Mouse (Mus musculus): ENCODE results near the gene Ltb. TPM values are rescaled to one million over a fixed set of nuclear protein-coding genes. Genes with fewer than 3 reads are reported as not detected.
A peak's percentile ranks its signal among the peaks of the same experiment; 100 is the strongest.

The Ltb gene
- polyA plus RNA-seq, 1 experiment from 2014 or later = 0.78 TPM

DNA sequence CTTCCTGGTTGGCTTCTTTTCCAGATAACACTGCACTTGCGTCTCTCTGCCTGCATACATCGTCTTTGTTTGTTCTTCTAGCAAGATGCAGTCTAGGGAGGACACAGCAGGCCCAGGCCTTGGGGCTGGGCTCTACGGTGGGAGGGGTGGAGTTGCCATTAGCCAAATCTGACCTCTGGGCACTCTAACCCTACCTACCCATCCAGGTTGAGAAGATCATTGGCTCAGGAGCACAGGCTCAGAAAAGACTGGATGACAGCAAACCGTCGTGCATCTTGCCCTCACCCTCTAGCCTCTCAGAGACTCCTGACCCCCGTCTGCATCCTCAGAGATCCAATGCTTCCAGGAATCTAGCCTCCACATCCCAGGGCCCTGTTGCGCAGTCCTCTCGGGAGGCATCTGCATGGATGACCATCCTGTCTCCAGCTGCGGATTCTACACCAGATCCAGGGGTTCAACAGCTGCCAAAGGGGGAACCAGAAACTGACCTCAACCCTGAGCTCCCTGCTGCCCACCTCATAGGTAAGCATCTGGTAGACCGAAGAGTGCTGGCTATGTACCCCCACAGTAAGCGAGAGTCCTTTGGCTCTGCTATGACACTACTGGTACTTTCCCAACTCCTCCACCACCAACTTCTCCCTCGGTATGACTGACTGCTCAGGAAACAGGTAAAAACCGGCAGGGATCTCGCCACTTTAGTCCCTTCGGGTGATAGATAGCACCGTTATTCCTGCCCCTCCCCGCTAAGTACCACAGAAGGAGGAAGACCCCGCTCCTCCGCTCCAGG lies 798 bp downstream of the Ltb start:
- H3K27me3 ChIP-seq (replicated peaks; ENCODE audit: control insufficient read depth, insufficient read depth, low read length) = peaks cover 23% of the 10 kb centered on the region
- peak overlapping the region; percentile 45 for H3K4me3 ChIP-seq (ENCODE audit: low read depth, low read length)
- H3K9me3 ChIP-seq (ENCODE audit: control insufficient read depth, low read length) = no peaks in the 10 kb centered on the region
- no peak for DNase-seq (ENCODE audit: low spot score)
- WGBS = 35% methylated on average over 19 of the region's 19 CpGs
- no peak; the same call in 1 of the 2 replicates for ATAC-seq (replicated peaks; ENCODE audit: low FRiP score)
- H3K9ac ChIP-seq (ENCODE audit: low read depth, low read length) = peak overlapping the region; percentile 52
- H3K36me3 ChIP-seq (ENCODE audit: control insufficient read depth, insufficient read depth, low read length) = no peaks in the 10 kb centered on the region
- peak overlapping the region; percentile 76 for H3K4me2 ChIP-seq
- 0 out of 2 replicates have a peak overlapping the region, but pooled peaks have one; percentile 19 for H3K27ac ChIP-seq (ENCODE audit: low read depth, low read length)
- peaks cover 17% of the 10 kb centered on the region for H3K4me1 ChIP-seq (replicated peaks; ENCODE audit: control insufficient read depth, insufficient read depth, low read length)

DNA sequence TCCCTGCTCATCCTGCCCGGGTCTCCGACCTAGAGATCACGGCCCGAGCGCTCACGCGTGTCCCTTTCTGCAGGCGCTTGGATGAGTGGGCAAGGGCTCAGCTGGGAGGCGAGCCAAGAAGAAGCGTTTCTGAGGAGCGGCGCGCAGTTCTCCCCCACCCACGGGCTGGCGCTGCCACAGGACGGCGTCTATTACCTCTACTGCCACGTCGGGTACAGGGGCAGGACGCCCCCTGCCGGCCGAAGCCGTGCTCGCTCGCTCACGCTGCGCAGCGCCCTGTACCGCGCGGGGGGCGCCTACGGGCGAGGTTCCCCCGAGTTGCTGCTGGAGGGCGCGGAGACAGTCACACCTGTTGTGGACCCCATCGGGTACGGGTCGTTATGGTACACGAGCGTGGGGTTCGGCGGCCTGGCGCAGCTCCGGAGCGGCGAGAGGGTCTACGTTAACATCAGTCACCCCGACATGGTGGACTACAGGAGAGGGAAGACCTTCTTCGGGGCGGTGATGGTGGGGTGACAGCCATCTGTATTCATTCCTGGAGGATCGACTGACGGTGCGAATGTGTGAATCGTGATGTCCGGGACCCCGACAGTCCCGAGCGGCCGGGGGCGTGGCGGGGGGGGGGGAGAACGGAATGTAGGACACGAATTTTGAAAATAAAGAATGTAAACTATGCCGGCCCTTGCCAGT lies 1.5 kb downstream of the Ltb start:
- peak; percentile 80 for ATAC-seq (replicated peaks; ENCODE audit: low FRiP score)
- WGBS = 2% methylated on average over 66 of the region's 66 CpGs
- peak overlapping the region; percentile 76 for H3K4me2 ChIP-seq
- peak overlapping the region; percentile 45 for H3K4me3 ChIP-seq (ENCODE audit: low read depth, low read length)
- peaks cover 27% of the 10 kb centered on the region for H3K27me3 ChIP-seq (replicated peaks; ENCODE audit: control insufficient read depth, insufficient read depth, low read length)
- H3K9me3 ChIP-seq (ENCODE audit: control insufficient read depth, low read length) = no peaks in the 10 kb centered on the region
- no peaks in the 10 kb centered on the region for H3K36me3 ChIP-seq (ENCODE audit: control insufficient read depth, insufficient read depth, low read length)
- peak overlapping the region; percentile 52 for H3K9ac ChIP-seq (ENCODE audit: low read depth, low read length)
- H3K27ac ChIP-seq (ENCODE audit: low read depth, low read length) = no peak overlapping the region
- H3K4me1 ChIP-seq (replicated peaks; ENCODE audit: control insufficient read depth, insufficient read depth, low read length) = peaks cover 14% of the 10 kb centered on the region
- DNase-seq (ENCODE audit: low spot score) = peak; percentile 83

DNA sequence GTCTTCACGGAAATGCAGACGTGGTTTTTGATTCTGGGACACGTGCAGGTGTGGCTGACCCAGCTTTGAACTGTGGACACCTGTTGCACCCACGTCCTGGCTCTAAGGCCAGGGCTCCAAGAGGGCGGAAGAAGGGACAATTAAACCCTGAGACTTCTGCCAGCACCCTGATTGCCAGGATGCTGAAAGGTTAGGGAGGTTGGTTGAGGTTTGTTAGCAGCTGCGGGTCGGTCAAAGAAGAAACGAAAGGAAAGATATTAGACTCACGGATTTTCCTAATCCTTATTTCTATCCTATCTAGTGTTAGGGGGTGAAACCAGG lies 2.0 kb downstream of the Ltb start:
- H3K27me3 ChIP-seq (replicated peaks; ENCODE audit: control insufficient read depth, insufficient read depth, low read length) = peaks cover 32% of the 10 kb centered on the region
- peak overlapping the region; percentile 76 for H3K4me2 ChIP-seq
- no peak overlapping the region for H3K27ac ChIP-seq (ENCODE audit: low read depth, low read length)
- H3K9me3 ChIP-seq (ENCODE audit: control insufficient read depth, low read length) = no peaks in the 10 kb centered on the region
- 29% methylated on average over 9 of the region's 9 CpGs for WGBS
- H3K4me1 ChIP-seq (replicated peaks; ENCODE audit: control insufficient read depth, insufficient read depth, low read length) = peaks cover 14% of the 10 kb centered on the region
- DNase-seq (ENCODE audit: low spot score) (no peak), ATAC-seq (replicated peaks; ENCODE audit: low FRiP score) (no peak)
- peak overlapping the region; percentile 45; the same call in 1 of the 2 replicates for H3K4me3 ChIP-seq (ENCODE audit: low read depth, low read length)
- H3K9ac ChIP-seq (ENCODE audit: low read depth, low read length) = no peak overlapping the region
- no peaks in the 10 kb centered on the region for H3K36me3 ChIP-seq (ENCODE audit: control insufficient read depth, insufficient read depth, low read length)

GRCm38 (mm10) chr17:35197126-35197525 lies 2.9 kb downstream of the Ltb start:
- Histone ChIP-seq H3K27me3 (replicated peaks; ENCODE audit: control insufficient read depth, insufficient read depth, low read length) (peaks cover 41% of the 10 kb centered on the region), H3K4me1 (replicated peaks; ENCODE audit: control insufficient read depth, insufficient read depth, low read length) (peaks cover 14% of the 10 kb centered on the region), H3K9me3 (ENCODE audit: control insufficient read depth, low read length) (no peaks in the 10 kb centered on the region), H3K36me3 (ENCODE audit: control insufficient read depth, insufficient read depth, low read length) (no peaks in the 10 kb centered on the region), H3K4me3 (ENCODE audit: low read depth, low read length) (no peak overlapping the region), H3K27ac (ENCODE audit: low read depth, low read length) (no peak overlapping the region), H3K4me2 (no peak overlapping the region), H3K9ac (ENCODE audit: low read depth, low read length) (no peak overlapping the region)
- ATAC-seq (replicated peaks; ENCODE audit: low FRiP score) (no peak), DNase-seq (ENCODE audit: low spot score) (no peak)
- 34% methylated on average over 6 of the region's 6 CpGs for WGBS

- H3K36me3 ChIP-seq (ENCODE audit: control insufficient read depth, insufficient read depth, low read length) = no peaks in the 10 kb centered on the region
- no peaks in the 10 kb centered on the region for H3K9me3 ChIP-seq (ENCODE audit: control insufficient read depth, low read length)
- DNase-seq (ENCODE audit: low spot score) (no peak), ATAC-seq (replicated peaks; ENCODE audit: low FRiP score) (no peak)
- WGBS = 59% methylated on average over 7 of the region's 7 CpGs
- no peak overlapping the region for H3K4me2 ChIP-seq
- H3K4me1 ChIP-seq (replicated peaks; ENCODE audit: control insufficient read depth, insufficient read depth, low read length) = peaks cover 14% of the 10 kb centered on the region
- H3K4me3 ChIP-seq (ENCODE audit: low read depth, low read length) = no peak overlapping the region
- H3K9ac ChIP-seq (ENCODE audit: low read depth, low read length) = no peak overlapping the region
- H3K27me3 ChIP-seq (replicated peaks; ENCODE audit: control insufficient read depth, insufficient read depth, low read length) = peaks cover 50% of the 10 kb centered on the region
- H3K27ac ChIP-seq (ENCODE audit: low read depth, low read length) = no peak overlapping the region
Measured at GRCm38 (mm10) chr17:35198029-35198428, 3.8 kb downstream of the Ltb start.

DNA sequence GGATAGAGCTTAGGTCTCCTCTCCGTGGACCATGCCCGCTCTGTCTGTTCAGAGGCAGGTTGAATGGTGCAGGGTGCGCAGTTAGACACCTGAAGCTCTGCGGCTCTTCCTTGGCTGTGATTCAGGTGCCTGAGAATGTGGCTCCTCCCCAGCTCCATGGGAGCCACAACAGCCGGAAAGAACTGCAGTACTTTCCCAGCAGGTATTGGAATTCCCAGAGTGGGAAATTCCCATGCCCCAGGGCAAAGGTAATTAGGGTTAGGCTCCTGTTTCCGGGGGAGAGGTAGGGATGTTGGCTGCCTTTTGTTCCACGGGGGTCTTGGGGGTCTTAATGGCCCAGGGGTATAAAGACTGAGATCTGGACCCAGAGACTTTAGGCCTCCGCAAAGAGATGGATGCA lies 4.7 kb downstream of the Ltb start:
- no peak for ATAC-seq (replicated peaks; ENCODE audit: low FRiP score)
- H3K27me3 ChIP-seq (replicated peaks; ENCODE audit: control insufficient read depth, insufficient read depth, low read length) = peaks cover 59% of the 10 kb centered on the region
- WGBS = 55% methylated on average over 8 of the region's 8 CpGs

GRCm38 (mm10) chr17:35200398-35200797 lies 6.2 kb downstream of the Ltb start:
- peak overlapping the region; percentile 44 for H3K4me2 ChIP-seq
- no peak overlapping the region for H3K4me3 ChIP-seq (ENCODE audit: low read depth, low read length)
- no peak overlapping the region for H3K9ac ChIP-seq (ENCODE audit: low read depth, low read length)
- peaks cover 3% of the 10 kb centered on the region; the same call in 1 of the 2 replicates for H3K4me1 ChIP-seq (replicated peaks; ENCODE audit: control insufficient read depth, insufficient read depth, low read length)
- 52% methylated on average over 11 of the region's 11 CpGs for WGBS
- H3K36me3 ChIP-seq (ENCODE audit: control insufficient read depth, insufficient read depth, low read length) = no peaks in the 10 kb centered on the region
- no peaks in the 10 kb centered on the region for H3K9me3 ChIP-seq (ENCODE audit: control insufficient read depth, low read length)
- ATAC-seq (replicated peaks; ENCODE audit: low FRiP score) (no peak), DNase-seq (ENCODE audit: low spot score) (no peak)
- peaks cover 62% of the 10 kb centered on the region for H3K27me3 ChIP-seq (replicated peaks; ENCODE audit: control insufficient read depth, insufficient read depth, low read length)
- no peak overlapping the region for H3K27ac ChIP-seq (ENCODE audit: low read depth, low read length)

More for the DNA sequence above, 4.7 kb downstream of the Ltb start:
- no peak for DNase-seq (ENCODE audit: low spot score)
- no peak overlapping the region for H3K27ac ChIP-seq (ENCODE audit: low read depth, low read length)
- no peak overlapping the region for H3K4me3 ChIP-seq (ENCODE audit: low read depth, low read length)
- H3K9ac ChIP-seq (ENCODE audit: low read depth, low read length) = no peak overlapping the region
- no peak overlapping the region for H3K4me2 ChIP-seq
- H3K4me1 ChIP-seq (replicated peaks; ENCODE audit: control insufficient read depth, insufficient read depth, low read length) = peaks cover 11% of the 10 kb centered on the region
- H3K9me3 ChIP-seq (ENCODE audit: control insufficient read depth, low read length) = no peaks in the 10 kb centered on the region
- H3K36me3 ChIP-seq (ENCODE audit: control insufficient read depth, insufficient read depth, low read length) = no peaks in the 10 kb centered on the region

GRCm38 (mm10) chr17:35201128-35201527 lies 6.9 kb downstream of the Ltb start:
- whole genome bisulfite sequencing = 35% methylated on average over 11 of the region's 11 CpGs

More at GRCm38 (mm10) chr17:35201128-35201527, 6.9 kb downstream of the Ltb start:
- H3K36me3 ChIP-seq (ENCODE audit: control insufficient read depth, insufficient read depth, low read length) = no peaks in the 10 kb centered on the region
- H3K27ac ChIP-seq (ENCODE audit: low read depth, low read length) = no peak overlapping the region
- H3K4me1 ChIP-seq (replicated peaks; ENCODE audit: control insufficient read depth, insufficient read depth, low read length) = peaks cover 3% of the 10 kb centered on the region; the same call in 1 of the 2 replicates
- H3K27me3 ChIP-seq (replicated peaks; ENCODE audit: control insufficient read depth, insufficient read depth, low read length) = peaks cover 62% of the 10 kb centered on the region
- no peaks in the 10 kb centered on the region for H3K9me3 ChIP-seq (ENCODE audit: control insufficient read depth, low read length)
- ATAC-seq (replicated peaks; ENCODE audit: low FRiP score) (no peak), DNase-seq (ENCODE audit: low spot score) (no peak)
- H3K9ac ChIP-seq (ENCODE audit: low read depth, low read length) = no peak overlapping the region
- peak overlapping the region; percentile 22 for H3K4me3 ChIP-seq (ENCODE audit: low read depth, low read length)
- H3K4me2 ChIP-seq = peak overlapping the region; percentile 44

Measured in liver, embryonic 11.5 days (tissue).